Mouse (Mus musculus) lung, adult 2 months (tissue): Measurements from ENCODE around the gene Irf8. TPM values are rescaled to one million over a fixed set of nuclear protein-coding genes. Genes with fewer than 3 reads are reported as not detected.

ENCODE experiments used
- DNase-seq: peaks from one replicate; pipeline ENCODE4 v3.0.0; 2022
- H3K4me1 ChIP-seq: fragments of 200-500 bp; 2 replicates; pipeline ENCODE4 v1.6.1; 2011; ENCODE audit warnings: low read length; ENCODE audit not compliant: control insufficient read depth, insufficient read depth
- H3K4me3 ChIP-seq: fragments of 200-500 bp; replicated peaks from 2 replicates; pipeline ENCODE3; 2011; ENCODE audit warnings: low read depth, mild to moderate bottlenecking, control low read depth, low read length; ENCODE audit errors: extremely low read depth
- CTCF ChIP-seq: fragments of 200-500 bp; IDR thresholded peaks from 2 replicates; pipeline ENCODE4 v1.5.1; 2011; ENCODE audit warnings: mild to moderate bottlenecking, low read length, control low read depth; ENCODE audit not compliant: insufficient read depth
- POLR2A ChIP-seq: fragments of 200-500 bp; IDR thresholded peaks from 2 replicates; pipeline ENCODE4 v1.6.1; 2011; ENCODE audit warnings: low read depth, mild to moderate bottlenecking, control low read depth, low read length, borderline replicate concordance; ENCODE audit errors: extremely low read depth
- WGBS: fragments of 180-500 bp; shearing (Covaris S2); methylation state at CpG from one replicate; pipeline ENCODE4 v1.1.7; 2018; 5-methylcytosine and 5-hydroxymethylcytosine counted together
- polyA plus RNA-seq: library from polyadenylated mRNA; depleted of rRNA; stranded (reverse); fragments of >200 nt; gene quantifications from 2 replicates; pipeline ENCODE4 v1.2.3, GENCODE M21; 2012

The Irf8 gene
- polyA plus RNA-seq, 1 experiment: 38.6 TPM

DNA sequence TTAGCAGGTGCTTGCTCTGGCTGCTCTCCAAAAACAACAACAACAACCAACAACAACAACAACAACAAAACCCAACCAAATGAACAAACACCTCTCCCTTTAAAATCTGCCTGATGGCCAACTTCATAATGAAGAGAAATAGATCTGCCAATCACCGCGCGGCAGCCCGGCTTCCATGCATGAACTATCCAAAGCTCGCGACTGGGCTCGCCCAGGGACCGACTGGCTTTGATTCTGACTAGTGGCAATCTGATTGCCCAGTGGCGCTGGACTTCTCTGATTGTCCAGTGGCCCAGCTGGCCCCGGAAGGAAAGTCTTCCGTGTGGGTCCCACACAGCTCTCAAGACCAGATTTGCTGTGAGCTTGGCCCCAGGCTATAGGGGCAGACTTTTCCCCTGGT, 328 bp downstream of the Irf8 start:
- TF ChIP-seq POLR2A (no peak), CTCF (no peak)
- Histone ChIP-seq H3K4me1 (peaks cover 7% of the 10 kb centered on the region), H3K4me3 (peak overlapping the region; percentile 67)
- WGBS: 2% methylated on average over 11 of the region's 11 CpGs
- peak; percentile 52 for DNase-seq

DNA sequence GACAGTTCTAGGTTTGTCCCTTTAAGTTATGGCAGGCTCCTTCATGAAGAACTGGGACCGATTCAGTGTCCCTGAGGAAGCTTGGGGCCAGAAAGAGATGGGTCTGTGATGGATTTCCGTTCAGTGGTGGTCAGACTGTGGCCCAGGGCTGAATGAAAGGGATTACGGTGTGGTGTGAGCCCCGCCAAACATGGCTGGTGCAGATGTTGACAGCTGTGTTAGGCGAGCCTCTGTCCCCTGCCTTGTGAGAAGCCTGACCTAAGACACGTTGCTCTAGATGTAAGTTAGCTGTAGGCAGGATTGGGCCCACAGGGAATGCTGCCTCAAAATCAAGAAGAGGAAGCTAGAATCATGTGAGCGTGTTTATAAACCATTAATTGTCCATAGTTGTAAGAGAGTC, 1.0 kb downstream of the Irf8 start:
- WGBS: 67% methylated on average over 7 of the region's 7 CpGs
- TF ChIP-seq POLR2A (0 out of 2 replicates have a peak, but pooled peaks have one; percentile 2), CTCF (no peak)
- H3K4me3 ChIP-seq: peak overlapping the region; percentile 67
- peaks cover 7% of the 10 kb centered on the region for H3K4me1 ChIP-seq
- DNase-seq: no peak

DNA sequence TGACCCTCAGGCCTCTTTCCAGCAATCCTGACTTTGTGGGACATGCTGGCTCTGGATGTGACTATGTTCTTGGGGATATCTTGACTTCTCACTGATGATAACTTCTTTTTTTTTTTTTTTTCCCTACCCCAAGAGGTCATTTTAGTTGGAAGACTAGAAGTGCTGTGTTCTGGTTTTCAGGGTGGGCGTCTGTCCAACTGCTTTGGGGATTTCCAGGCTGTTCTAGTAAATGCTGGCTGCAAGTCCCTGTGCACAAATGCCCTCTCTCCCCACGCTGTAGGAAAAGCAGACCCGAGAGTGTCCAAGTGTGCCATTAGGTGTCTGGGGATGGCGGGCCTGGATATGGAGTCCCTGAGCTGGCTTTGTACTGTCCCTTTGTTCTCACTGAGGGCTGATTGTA, 2.6 kb downstream of the Irf8 start:
- peaks cover 7% of the 10 kb centered on the region for H3K4me1 ChIP-seq

DNA sequence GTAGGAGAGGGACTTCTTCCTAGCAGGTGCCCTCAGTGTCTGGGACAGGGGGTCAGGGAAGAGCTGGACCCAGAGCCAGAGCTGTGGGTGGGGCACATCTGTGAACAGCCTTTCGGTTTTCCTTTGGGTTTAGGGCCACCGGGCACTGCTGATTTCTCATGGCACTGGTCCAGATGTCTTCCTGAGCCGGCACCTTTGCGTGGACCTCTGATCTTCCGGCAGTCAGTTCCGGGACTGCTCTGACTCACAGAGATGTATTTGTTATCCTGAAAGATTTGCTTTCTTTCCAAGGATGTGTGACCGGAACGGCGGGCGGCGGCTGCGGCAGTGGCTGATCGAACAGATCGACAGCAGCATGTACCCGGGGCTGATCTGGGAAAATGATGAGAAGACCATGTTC, 3.4 kb downstream of the Irf8 start:
- 52% methylated on average over 15 of the region's 15 CpGs for WGBS
- TF ChIP-seq CTCF (no peak), POLR2A (no peak)
- H3K4me1 ChIP-seq: peaks cover 10% of the 10 kb centered on the region
- peak overlapping the region; percentile 15 for H3K4me3 ChIP-seq
- DNase-seq: no peak

More for the DNA sequence above, 2.6 kb downstream of the Irf8 start:
- no peak for TF ChIP-seq POLR2A
- TF ChIP-seq CTCF: no peak
- no peak for DNase-seq
- H3K4me3 ChIP-seq: peak overlapping the region; percentile 4
- 62% methylated on average over 4 of the region's 4 CpGs for WGBS

DNA sequence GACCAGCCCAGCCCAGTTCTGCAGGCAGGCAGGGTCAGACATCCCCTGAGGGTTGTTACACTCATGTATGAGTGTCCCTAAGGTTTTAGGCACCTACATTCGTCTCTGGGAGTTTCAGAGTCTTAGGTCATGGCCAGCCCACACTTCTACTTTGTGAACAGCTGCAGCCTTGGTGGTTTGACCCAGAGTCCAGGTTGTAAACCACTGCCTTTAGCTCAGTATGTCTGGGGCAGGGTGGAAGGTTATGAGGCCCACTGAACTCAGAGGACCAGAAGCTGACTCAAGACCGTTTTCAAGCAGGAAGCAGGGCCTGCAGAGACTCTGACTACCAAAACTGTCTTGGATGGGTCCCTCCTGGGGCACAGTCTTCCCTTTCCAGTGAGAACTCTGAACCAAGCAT, 4.4 kb downstream of the Irf8 start:
- Histone ChIP-seq H3K4me3 (no peak overlapping the region), H3K4me1 (peaks cover 9% of the 10 kb centered on the region)
- TF ChIP-seq CTCF (no peak), POLR2A (no peak)
- no peak for DNase-seq
- WGBS: 59% methylated on average over 2 of the region's 2 CpGs

DNA sequence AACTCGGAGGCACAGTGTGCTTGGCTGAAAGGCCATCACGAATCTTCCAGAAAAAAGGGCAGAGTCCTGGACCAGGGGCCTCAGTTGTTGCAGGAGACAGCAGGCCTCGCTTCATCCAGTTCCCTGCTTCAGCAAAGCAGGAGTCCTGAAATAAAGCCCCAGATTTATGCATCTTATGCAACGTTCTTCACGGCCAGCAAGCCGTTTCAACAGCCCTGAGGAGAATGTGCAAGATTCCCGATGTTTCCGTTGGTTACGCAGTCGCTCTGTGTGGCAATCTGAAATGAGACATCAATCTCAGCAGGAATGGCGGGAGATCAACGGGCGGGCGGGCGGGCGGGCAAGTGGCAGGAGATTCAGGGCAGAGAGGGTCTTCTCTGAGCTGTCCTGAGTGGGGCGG, 4.8 kb downstream of the Irf8 start:
- WGBS: 82% methylated on average over 17 of the region's 17 CpGs

DNA sequence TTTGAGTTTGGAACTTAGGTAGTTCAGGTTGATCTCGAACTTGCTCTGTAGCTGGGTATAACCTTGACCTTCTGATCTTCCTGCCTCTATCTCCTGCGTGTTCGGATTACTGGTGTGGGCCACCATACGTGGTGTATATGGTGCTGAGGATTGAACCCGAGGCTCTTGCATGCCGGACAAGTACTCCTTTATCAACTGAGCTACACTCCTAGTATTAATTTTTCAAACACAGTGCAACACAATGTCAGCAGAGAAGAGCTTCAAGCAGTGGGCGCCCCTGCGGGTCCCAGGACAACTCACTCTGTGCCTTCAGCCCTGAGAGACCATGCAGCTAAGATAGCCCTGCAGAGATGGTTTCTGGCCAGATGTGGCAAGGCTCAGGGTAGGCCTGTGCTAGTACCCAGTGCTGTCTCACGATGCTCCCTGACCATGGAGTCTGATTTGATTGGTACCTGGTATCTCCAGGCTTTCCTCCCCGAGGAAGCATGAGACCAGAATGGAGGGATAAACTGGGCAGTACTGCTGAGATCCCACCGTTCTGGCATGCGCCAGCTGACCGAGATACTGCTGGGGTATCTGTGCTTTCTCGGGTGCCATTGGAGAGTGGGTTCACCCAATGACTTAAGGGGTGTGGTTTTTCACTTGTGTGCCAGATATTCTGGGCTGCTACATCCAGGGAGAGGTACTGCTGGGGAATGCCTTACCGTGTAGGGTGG, 5.8 kb downstream of the Irf8 start:
- TF ChIP-seq CTCF: no peak
- no peak for TF ChIP-seq POLR2A
- DNase-seq: no peak
- 89% methylated on average over 15 of the region's 15 CpGs for WGBS
- no peak overlapping the region for H3K4me3 ChIP-seq
- H3K4me1 ChIP-seq: peaks cover 7% of the 10 kb centered on the region

More for the DNA sequence above, 4.8 kb downstream of the Irf8 start:
- peaks cover 7% of the 10 kb centered on the region for H3K4me1 ChIP-seq
- no peak overlapping the region for H3K4me3 ChIP-seq
- no peak for DNase-seq
- no peak for TF ChIP-seq POLR2A

DNA sequence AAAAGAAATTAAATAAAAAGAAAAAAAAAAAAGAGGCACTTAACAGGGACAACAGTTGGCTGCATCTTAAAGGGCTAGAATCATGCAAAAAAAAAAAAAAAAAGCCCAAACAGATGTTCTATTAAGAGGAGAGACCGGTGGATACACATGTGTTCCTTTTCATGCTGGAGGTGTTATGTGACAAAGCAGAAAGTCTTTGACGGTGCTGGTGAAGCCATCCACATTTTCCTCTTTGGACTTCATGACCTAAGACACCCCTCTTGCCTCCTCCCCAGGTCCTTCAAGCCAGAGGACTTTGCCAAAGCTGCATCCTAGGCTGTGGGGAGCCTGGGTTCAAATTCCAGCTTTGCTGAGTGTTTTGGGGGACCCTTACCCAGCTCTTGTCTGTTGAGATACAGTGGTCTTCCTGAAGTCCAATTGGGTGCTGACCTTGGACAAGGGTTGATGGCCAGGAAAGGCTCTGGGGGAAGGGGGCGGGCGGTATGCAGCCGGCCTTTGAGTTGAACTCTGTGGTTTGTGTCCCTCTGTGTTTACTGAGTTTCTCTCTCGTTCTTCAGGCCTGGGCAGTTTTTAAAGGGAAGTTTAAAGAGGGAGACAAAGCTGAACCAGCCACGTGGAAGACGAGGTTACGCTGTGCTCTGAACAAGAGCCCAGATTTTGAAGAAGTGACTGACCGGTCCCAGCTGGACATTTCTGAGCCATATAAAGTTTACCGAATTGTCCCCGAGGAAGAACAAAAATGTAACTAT, 7.2 kb downstream of the Irf8 start:
- no peak for DNase-seq
- no peak for TF ChIP-seq CTCF
- TF ChIP-seq POLR2A: no peak
- H3K4me3 ChIP-seq: no peak overlapping the region
- H3K4me1 ChIP-seq: peaks cover 6% of the 10 kb centered on the region
- WGBS: 39% methylated on average over 12 of the region's 12 CpGs

DNA sequence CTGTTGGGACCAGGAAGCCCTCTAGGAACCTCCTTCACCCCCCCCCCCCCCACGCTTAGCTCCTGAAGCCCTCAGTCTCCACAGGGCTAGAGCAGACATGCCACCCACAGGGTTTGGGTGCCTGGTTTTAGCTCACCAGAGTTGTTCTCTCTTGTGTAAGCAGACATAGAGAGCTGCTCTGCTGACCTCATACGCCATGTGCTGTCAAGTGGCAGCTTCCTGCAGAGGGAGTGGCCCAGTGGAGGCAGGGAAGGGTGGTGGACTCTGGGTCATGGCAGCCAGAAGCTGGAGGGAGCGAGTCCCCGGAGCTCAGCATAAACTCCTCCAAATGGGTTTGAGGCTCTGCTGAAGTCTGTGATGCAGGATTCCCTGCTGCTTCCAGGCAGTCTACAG, 7.7 kb downstream of the Irf8 start:
- 36% methylated on average over 4 of the region's 4 CpGs for WGBS
- TF ChIP-seq CTCF: no peak
- no peak for TF ChIP-seq POLR2A
- DNase-seq: peak; percentile 36
- H3K4me1 ChIP-seq: peaks cover 4% of the 10 kb centered on the region
- H3K4me3 ChIP-seq: no peak overlapping the region

DNA sequence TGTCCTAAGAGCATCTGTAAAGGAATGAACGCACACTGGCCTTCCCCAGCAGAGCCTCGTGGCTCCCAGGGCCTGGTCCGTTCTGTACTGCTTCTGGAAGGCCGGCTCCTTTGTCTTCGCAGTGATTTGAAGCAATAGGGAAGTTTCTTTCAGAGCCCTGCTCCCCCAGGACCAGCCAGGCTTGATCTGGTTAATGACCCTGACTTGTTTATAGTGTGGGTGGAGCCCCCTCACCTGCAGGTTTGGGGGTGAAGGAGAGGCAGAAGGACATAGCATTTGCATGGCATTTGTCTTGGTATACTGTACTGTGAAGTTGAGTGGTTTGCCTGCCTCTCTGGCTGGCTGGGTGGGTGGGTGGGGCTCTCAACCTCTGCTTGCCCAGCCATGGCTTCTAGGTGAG, 8.3 kb downstream of the Irf8 start:
- Histone ChIP-seq H3K4me3 (no peak overlapping the region), H3K4me1 (peaks cover 4% of the 10 kb centered on the region)
- TF ChIP-seq POLR2A (no peak), CTCF (no peak)
- 71% methylated on average over 5 of the region's 5 CpGs for WGBS
- DNase-seq: no peak
